Comparison of ENCODE assay signal across 8 mouse cellular contexts in genomic region chr13:67172991-67173722, GRCm38 (mm10). TPM values are rescaled to one million over a fixed set of nuclear protein-coding genes. Genes with fewer than 3 reads are reported as not detected.
DNase-seq lines count a peak whose midpoint lies in the region; ATAC-seq and TF ChIP-seq lines count a peak whose summit lies in the region.
"Not testable (repeated sequence)": the region's sequence is repeated elsewhere in the genome, so short reads cannot be mapped to it uniquely, and the experiment has no call there.

TSS of gene Rsl1 (plus strand) at chr13:67173182.

- not testable (repeated sequence) for H3K36me3 ChIP-seq in hindbrain, embryonic 11.5 days (ENCODE audit: control insufficient read depth, insufficient read depth, low read length); lung, postnatal 0 days (ENCODE audit: insufficient read depth, low read length)

- not testable (repeated sequence) for TF ChIP-seq CTCF in lung, postnatal 0 days (IDR thresholded peaks at IDR 0.05)

- H3K4me1 ChIP-seq in hindbrain, embryonic 11.5 days (replicated peaks; ENCODE audit: control insufficient read depth, insufficient read depth, low read length); lung, postnatal 0 days (ENCODE audit: insufficient read depth, low read depth, low read length): not testable (repeated sequence)

- ATAC-seq in hindbrain, embryonic 11.5 days (ENCODE audit: low FRiP score) = peak; percentile 98
- ATAC-seq in lung, postnatal 0 days = peak; percentile 97

- H3K27ac ChIP-seq in hindbrain, embryonic 11.5 days (ENCODE audit: low read depth, low read length) = not testable (repeated sequence)
- H3K27ac ChIP-seq in lung, postnatal 0 days (ENCODE audit: low read length) = peak within 1 kb of the TSS; percentile 43; the same call in 1 of the 2 replicates

- H3K9ac ChIP-seq in hindbrain, embryonic 11.5 days (ENCODE audit: low read depth, low read length) = peak within 1 kb of the TSS; percentile 58
- peak within 1 kb of the TSS; percentile 34 for H3K9ac ChIP-seq in lung, postnatal 0 days (replicated peaks; ENCODE audit: low read depth)

- 0% methylated on average over 17 of the region's 17 CpGs for WGBS in hindbrain, embryonic 11.5 days
- 2% methylated on average over 17 of the region's 17 CpGs for WGBS in lung, postnatal 0 days

- 0 out of 2 replicates have a peak, but pooled peaks have one; percentile 20 for TF ChIP-seq EP300 in lung, postnatal 0 days (IDR thresholded peaks at IDR 0.05)

- not testable (repeated sequence) for H3K27me3 ChIP-seq in hindbrain, embryonic 11.5 days (ENCODE audit: control insufficient read depth, insufficient read depth, low read length); lung, postnatal 0 days (replicated peaks; ENCODE audit: insufficient read depth, low read length)

- peak; percentile 73 for DNase-seq in Muller cell, postnatal 12 days (ENCODE audit: inconsistent ontology term)
- peak; percentile 71 for DNase-seq in cerebellum, adult 9-11 months
- peak; percentile 44 to 68 for DNase-seq in frontal cortex, postnatal 10 days (ENCODE audit: low spot score in 2 of 2)
- DNase-seq in hindbrain, embryonic 11.5 days (ENCODE audit: low spot score) = peak; percentile 70
- DNase-seq in layer of hippocampus, postnatal 10 days (ENCODE audit: low spot score in 2 of 2) = peak; percentile 67 to 74
- peak; percentile 82 for DNase-seq in lung, postnatal 0 days (ENCODE audit: low spot score)
- peak; percentile 49 for DNase-seq in ovary, postnatal 10 days (ENCODE audit: low spot score)
- DNase-seq in thymus, postnatal 0 days (ENCODE audit: low spot score) = peak; percentile 77

- H3K9me3 ChIP-seq in hindbrain, embryonic 11.5 days (ENCODE audit: control insufficient read depth, low read length); lung, postnatal 0 days (ENCODE audit: low read length): not testable (repeated sequence)

- peak within 1 kb of the TSS; percentile 39 for H3K4me2 ChIP-seq in hindbrain, embryonic 11.5 days (replicated peaks; ENCODE audit: low read depth, low read length)
- peak within 1 kb of the TSS; percentile 66 for H3K4me2 ChIP-seq in lung, postnatal 0 days (replicated peaks; ENCODE audit: low read depth, low read length)

- peak within 1 kb of the TSS; percentile 51 for H3K4me3 ChIP-seq in hindbrain, embryonic 11.5 days (ENCODE audit: low read depth, low read length)
- peak within 1 kb of the TSS; percentile 57 for H3K4me3 ChIP-seq in lung, postnatal 0 days (ENCODE audit: low read depth, low read length)

RNA-seq across cellular contexts. Expression of gene Rsl1, which starts in this region (rescaled TPM):
- polyA plus RNA-seq in hindbrain, embryonic 11.5 days (2014; fragmentation: Nextera tagmentation; extraction: Ambion mirVana) = 4.5 and 5.4 TPM in 2 replicates
- 1 to 10 TPM; 5.6 to 7.1 TPM for total RNA-seq in layer of hippocampus, postnatal 10 days (2021)
- polyA plus RNA-seq in lung, postnatal 0 days (2015; fragmentation: Nextera tagmentation; extraction: Ambion mirVana) = 6.3 and 6.6 TPM in 2 replicates
- 6.6 and 9.0 TPM in 2 replicates for polyA plus RNA-seq in thymus, postnatal 0 days (2015; fragmentation: Nextera tagmentation; extraction: Ambion mirVana)
